Mouse (Mus musculus) liver (tissue): ENCODE measurements at regions not wholly inside any gene's neighbourhood (a gene's known extent, or its start where the extent isn't known, plus 50 kb on each side); places are given as distances from the start of the nearest gene placed in this dataset.
"Not testable (repeated sequence)": the region's sequence is repeated elsewhere in the genome, so short reads cannot be mapped to it uniquely, and the experiment has no call there.

Source experiments
- DNase-seq: peaks from one replicate; pipeline ENCODE4 v3.0.0-alpha.2; 2020; ENCODE audit warnings: mixed read lengths

- DNase-seq: not testable (repeated sequence)
These were observed 158.1 kb downstream of the Adam6a start for GRCm38 (mm10) chr12:113701841-113702240.

GRCm38 (mm10) chr12:113716406-113716805 lies 172.7 kb downstream of the Adam6a start:
- peak; percentile 5 for DNase-seq

- peak; percentile 6 for DNase-seq
These were observed 192.1 kb downstream of the Adam6a start for GRCm38 (mm10) chr12:113735847-113736246.

GRCm38 (mm10) chr12:113746277-113746676 lies 202.6 kb downstream of the Adam6a start:
- DNase-seq: no peak

GRCm38 (mm10) chr12:113747987-113748386 lies 204.3 kb downstream of the Adam6a start:
- DNase-seq: no peak

- no peak for DNase-seq
These were observed 225.9 kb downstream of the Adam6a start for GRCm38 (mm10) chr12:113769587-113769986.

GRCm38 (mm10) chr12:113795876-113796275 lies 252.2 kb downstream of the Adam6a start:
- peak; percentile 5 for DNase-seq

GRCm38 (mm10) chr12:113826377-113826776 lies 282.7 kb downstream of the Adam6a start:
- peak; percentile 4 for DNase-seq

- DNase-seq: peak; percentile 13
These were observed 315.2 kb downstream of the Adam6a start for GRCm38 (mm10) chr12:113858893-113859292.

GRCm38 (mm10) chr12:113878826-113879225 lies 335.1 kb downstream of the Adam6a start:
- peak; percentile 14 for DNase-seq

GRCm38 (mm10) chr12:113896152-113896551 lies 352.4 kb downstream of the Adam6a start:
- DNase-seq: no peak

GRCm38 (mm10) chr12:113906459-113906858 lies 362.8 kb downstream of the Adam6a start:
- no peak for DNase-seq

GRCm38 (mm10) chr12:113907751-113908150 lies 364.0 kb downstream of the Adam6a start:
- DNase-seq: no peak

- DNase-seq: no peak
These were observed 368.1 kb downstream of the Adam6a start for GRCm38 (mm10) chr12:113911770-113912169.

GRCm38 (mm10) chr12:113940721-113941120 lies 397.0 kb downstream of the Adam6a start:
- DNase-seq: no peak

GRCm38 (mm10) chr12:113943661-113944327 lies 400.1 kb downstream of the Adam6a start:
- not testable (repeated sequence) for DNase-seq

- DNase-seq: not testable (repeated sequence)
These were observed 402.1 kb downstream of the Adam6a start for GRCm38 (mm10) chr12:113945786-113946185.

- peak; percentile 3 for DNase-seq
These were observed 404.3 kb downstream of the Adam6a start for GRCm38 (mm10) chr12:113948017-113948416.

- DNase-seq: no peak
These were observed 430.6 kb downstream of the Adam6a start for GRCm38 (mm10) chr12:113974271-113974670.

GRCm38 (mm10) chr12:113981613-113982012 lies 437.9 kb downstream of the Adam6a start:
- peak; percentile 29 for DNase-seq

GRCm38 (mm10) chr12:113987233-113987990 lies 443.7 kb downstream of the Adam6a start:
- DNase-seq: no peak

GRCm38 (mm10) chr12:113992425-113992824 lies 448.7 kb downstream of the Adam6a start:
- no peak for DNase-seq

GRCm38 (mm10) chr12:113994284-113994683 lies 450.6 kb downstream of the Adam6a start:
- not testable (repeated sequence) for DNase-seq

GRCm38 (mm10) chr12:114008491-114008890 lies 464.8 kb downstream of the Adam6a start:
- DNase-seq: not testable (repeated sequence)
